Mouse (Mus musculus) lung, postnatal 0 days (tissue): ENCODE results near the gene Ttc7.

Source experiments
- CTCF ChIP-seq: IDR thresholded peaks from 2 replicates; pipeline ENCODE4 v1.5.1; 2016; ENCODE audit warnings: antibody characterized with exemption, mild to moderate bottlenecking
- EP300 ChIP-seq: IDR thresholded peaks from 2 replicates; pipeline ENCODE4 v1.6.1; 2016; ENCODE audit warnings: antibody characterized with exemption, mild to moderate bottlenecking, control low read depth

DNA sequence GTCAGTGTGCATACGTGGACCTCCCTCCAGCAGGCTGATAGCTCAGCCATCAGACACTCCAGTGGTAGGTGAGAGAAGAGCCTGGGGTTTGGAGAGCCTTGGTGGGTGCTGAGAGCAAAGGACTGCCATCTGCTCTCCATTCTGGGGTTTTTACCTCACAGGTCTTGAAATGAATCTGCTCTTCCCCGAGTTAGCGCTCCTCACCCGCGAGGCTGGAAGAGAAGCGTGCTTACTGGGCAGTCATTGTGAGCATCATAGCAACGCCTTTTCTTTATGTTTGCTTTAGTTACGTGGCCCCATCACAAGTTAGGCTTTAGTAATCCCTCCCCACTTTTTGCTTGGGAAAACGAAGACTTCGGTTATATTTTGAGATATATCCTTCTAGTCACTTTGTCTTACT, 17.7 kb downstream of the Ttc7 start:
- TF ChIP-seq CTCF: no peak
- no peak for TF ChIP-seq EP300
